Mouse (Mus musculus) liver, adult (tissue): Measurements from ENCODE around the gene Comtd1.

ENCODE experiments used
- GATA4 ChIP-seq: IDR thresholded peaks from 2 replicates; pipeline ENCODE4 v1.6.1; 2014; ENCODE audit warnings: mild to moderate bottlenecking, low read length; ENCODE audit not compliant: insufficient replicate concordance

Comtd1 gene

DNA sequence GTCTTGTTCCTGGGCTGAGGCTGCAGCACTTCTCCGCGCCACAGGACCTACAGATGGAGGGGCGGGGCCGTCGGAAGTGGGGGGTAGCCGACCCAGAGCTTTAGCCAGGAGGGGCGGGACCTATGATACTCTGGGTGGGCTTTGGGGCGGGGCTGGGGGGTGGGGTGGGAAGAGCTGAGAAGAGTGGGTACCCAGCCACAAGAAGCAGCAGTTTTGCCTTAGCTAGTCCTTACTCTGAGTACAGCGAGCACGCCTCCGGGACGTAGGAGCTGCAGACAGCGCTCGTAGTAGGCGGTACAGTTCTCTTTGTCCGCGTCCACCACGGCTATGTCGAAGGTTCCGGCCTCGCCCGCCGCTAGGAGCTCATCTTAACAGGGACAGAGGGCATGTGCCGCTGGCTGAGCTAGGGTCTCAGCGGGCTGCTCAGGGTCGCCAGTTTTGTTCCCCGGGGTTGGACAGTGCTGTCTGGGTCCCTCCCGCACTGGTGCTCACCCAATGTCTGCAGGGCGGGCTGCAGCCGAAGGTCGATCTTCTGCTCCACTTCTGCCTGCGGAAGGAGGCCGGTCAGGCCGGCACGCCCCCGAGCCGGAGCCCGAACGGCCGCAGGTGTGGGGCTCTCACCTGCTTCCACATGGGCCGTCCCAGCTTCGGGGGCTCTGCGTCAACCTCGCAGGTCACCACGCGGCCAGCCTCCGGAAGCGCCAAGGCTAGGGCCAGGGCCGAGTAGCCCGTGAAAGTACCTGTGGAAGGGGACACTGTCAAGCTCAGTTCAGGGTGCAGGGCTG is 1.2 kb downstream of the Comtd1 start:
- no peak for TF ChIP-seq GATA4

DNA sequence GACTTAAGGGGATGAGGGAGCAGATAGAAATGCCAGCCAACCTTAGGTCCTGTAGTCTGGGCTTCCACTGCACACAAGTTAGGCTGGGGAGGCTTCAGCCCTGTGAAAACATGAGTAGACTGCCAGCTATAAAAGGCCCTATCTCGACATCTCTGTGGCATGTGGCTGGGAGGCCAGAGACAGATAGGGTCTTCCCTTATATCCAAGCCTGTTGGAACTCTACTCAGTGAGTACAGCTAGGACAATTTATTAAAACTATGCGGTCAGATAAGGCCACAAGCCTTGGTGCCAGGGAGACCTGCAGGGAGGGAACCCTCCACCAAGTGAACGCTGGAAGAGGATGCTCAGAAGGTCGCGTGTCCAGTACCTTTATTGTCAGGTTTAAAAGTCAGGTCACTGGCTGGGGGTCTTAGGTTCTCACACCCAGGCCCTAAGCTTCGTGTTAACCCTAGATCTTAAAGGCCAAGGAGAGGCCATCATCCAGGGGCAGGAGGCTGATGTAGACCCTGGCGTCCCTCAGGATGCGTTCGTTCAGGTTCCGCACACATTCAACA is 1.9 kb downstream of the Comtd1 start:
- no peak for TF ChIP-seq GATA4

GRCm38 (mm10) chr14:21843263-21843662 is 5.5 kb downstream of the Comtd1 start:
- no peak for TF ChIP-seq GATA4

DNA sequence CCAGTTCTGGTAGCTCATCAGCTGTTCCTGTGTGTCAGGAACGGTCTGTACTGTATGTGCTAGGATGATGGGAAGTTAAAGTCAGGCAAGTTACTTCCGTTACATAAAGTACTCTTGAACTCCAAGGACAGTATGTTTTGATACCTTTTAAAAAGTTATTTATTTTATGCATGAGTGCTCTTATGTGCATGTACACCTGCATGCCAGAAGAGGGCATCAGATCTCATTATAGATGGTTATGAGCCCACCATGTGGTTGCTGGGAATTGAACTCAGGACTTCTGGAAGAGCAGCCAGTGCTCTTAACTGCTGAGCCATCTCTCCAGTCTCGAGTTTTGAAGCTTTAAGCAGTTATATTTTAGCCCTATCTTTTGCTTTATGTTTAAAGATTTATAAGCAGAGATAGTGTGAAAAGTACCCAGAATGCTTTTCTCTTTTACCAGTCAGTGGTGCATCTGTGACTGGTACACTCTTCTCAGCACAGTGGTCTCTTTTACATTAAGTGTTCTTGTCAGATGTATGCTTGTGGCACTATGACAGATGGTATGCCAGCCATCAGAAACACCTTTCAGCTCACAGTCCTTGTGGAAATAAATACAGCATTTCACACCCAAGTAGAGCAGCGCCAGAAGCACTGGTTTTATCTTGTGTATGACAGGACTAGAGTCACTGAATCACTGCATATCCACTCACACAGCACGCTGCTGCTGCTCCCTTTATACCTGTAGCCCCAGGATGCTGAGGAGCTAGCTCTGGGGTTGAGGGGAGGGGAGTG is 6.8 kb downstream of the Comtd1 start:
- no peak for TF ChIP-seq GATA4

DNA sequence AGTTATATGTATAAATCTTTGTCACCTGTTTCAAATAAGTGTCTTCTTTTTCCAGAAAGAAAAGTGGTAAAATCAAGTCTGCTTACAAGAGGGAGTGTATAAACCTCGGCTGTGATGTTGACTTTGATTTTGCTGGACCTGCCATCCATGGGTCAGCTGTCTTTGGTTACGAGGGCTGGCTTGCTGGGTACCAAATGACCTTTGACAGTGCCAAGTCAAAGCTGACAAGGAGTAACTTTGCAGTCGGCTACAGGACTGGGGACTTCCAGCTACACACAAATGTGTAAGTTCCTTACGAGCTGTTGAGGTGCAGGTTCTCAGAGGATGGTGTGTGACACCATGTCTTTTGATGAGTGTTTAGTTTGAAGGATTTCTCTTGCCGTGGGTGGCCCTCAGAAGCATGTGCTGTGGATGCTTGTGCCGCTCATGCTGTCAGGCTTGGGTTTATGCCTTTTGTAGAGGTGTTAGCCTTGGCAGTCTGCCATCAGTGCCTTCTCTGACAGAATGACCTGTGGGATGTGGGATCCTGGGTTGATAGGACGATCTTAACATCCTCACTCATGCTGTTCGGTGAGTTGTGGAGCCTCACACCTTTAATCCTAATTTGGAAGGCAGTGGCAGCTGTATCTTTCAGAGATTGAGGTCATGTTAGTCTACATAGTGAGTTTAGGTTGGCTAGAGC is 10.3 kb downstream of the Comtd1 start:
- no peak for TF ChIP-seq GATA4

GRCm38 (mm10) chr14:21831830-21832403 is 16.9 kb downstream of the Comtd1 start:
- TF ChIP-seq GATA4, result no peak

DNA sequence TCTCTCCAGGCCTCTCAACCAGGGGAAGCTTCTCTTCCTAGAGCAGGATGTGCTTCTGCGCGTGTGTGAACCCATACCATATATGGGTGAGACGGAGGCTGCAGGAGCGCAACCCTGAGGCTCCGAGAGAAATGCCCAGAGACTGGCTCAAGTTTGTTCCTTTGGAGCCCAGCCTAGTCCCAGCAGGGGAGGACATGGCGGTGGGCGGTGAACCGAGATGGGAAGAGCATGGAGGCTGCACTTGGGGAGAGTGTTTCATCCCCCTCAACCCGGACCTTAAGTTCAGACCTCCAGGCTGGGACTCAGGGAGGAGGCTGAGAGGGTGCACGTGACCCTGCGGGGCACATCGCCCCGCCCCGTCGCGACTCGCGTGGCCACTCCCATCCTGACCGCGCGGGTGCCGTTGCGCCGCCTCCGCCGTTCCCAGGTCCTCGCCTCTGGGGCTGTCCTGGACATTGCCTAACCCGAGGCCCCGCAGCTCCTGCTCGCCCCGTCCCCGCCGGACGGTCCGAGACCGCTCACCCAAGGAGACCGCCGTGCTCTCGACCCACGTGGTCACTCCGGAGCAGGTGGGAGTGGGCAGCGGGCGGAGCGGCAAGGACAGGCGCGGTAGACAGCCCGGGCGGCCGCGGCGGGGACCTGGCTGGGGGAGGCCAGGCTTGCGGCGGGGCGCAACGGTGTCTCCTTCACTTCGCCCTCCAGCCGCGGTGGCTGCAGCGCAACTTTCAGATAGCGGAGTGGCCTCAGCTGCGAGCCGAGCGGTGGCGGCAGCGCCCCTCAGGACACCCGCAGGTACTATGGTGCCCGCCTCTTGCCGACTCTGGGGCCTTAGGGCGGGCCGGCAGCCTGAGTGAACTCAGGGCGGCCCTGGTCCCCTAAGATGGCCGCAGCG is 17.7 kb downstream of the Comtd1 start:
- TF ChIP-seq GATA4, result no peak; the same call in 1 of the 2 replicates

- no peak for TF ChIP-seq GATA4
Observed at GRCm38 (mm10) chr14:21825786-21826491, 22.8 kb downstream of the Comtd1 start.

DNA sequence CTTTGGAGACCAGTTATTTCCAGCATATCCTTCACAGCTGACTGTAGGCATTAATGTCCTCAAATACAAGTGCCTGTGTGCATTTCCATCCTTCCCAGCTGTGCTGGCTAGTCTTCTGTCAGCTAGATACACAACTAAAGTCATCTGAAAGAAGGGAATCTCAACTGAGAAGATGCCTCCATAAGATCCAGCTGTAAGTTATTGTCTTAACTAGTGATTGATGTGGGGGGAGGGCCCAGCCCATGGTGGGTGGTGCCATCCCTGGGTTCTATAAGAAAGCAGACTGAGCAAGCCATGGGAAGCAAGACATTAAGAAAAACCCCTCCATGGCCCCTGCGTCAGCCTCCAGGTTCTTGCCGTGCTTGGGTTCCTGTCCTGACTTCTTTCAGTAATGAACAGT is 23.8 kb downstream of the Comtd1 start, which contains the start of gene Vdac2:
Gene Vdac2, plus strand, starts transcription at position 301 of the 400 bp plus-strand sequence.
- no peak for TF ChIP-seq GATA4

DNA sequence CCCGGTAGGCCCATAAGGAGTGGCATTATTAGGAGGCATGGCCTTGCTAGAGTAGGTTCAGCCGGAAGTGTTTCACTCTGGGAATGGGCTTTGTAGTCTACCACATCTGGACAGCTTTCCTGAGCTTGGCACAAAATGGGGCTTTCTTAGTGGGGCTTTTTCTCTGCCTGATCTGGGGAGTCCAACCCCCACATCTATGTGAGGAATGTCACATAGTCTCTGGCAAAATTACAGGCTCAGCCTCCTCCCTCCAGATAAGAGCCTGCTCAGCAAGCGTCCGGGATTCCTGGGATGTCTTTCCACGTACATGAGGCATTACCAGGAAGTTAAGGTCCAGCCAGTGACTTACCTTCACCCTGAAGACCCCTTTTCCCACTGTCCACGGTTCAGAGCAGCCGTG is 24.9 kb downstream of the Comtd1 start:
- no peak for TF ChIP-seq GATA4

DNA sequence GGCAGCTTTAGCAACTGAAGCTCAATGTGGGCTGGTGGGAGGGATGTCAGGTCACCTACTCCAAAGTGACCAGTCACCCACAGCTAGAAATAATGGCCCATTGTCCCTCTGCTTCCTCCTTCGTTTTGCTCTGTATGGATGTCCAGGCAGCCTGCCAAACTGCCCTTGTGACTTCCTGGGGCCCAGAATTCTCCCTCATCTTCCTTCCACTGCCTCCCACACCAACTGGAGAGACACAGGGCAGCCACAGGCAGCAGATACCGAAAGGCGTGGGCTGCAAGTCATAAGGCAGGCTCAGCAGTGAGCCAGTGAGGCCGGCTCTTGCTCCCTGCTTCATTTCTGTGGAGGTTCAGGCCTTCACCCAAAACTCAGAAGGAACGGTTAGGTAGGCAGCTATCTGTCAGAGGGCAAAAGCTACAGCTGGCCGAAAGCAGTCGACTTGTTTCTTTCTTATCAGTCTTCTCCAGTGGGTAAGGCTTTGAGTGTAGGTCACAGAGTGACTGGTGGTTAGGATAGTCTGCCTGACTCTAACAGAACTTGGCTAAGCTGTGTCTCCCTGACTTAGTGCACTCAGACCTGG is 25.9 kb downstream of the Comtd1 start:
- peak; percentile 42; the same call in 1 of the 2 replicates for TF ChIP-seq GATA4

GRCm38 (mm10) chr14:21822307-21822706 is 26.5 kb downstream of the Comtd1 start:
- no peak for TF ChIP-seq GATA4

DNA sequence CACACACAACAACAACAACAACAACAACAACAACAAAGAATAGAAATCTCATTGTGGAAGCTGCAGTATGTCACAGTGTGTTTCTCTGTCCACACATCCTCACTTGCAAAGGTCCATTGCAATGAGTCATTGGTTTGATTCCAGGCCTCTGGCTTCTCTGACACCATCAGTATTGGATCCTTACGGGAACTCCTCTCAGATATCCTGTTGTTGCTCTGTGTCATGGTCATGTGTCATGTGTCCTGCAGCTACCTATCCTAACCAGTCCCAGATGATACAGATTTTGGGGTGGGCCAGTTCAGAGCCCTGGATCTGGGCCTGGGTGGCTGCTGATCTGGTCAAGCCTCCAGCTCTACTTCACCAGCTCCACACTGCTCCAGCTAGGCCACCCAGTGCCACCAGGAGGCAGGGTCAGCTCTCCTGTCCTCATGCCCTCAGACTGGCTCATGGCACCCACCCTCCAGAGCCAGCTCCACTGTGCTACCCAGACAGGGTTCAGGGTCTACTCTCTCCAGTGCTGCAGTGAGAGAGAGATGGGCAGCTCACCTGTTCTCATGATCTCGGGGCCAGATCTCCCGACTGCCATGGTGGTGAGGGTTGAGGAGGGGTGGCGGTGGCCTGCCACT is 27.8 kb downstream of the Comtd1 start:
- TF ChIP-seq GATA4, result no peak

GRCm38 (mm10) chr14:21817453-21817852 is 31.3 kb downstream of the Comtd1 start:
- no peak for TF ChIP-seq GATA4
